Mouse (Mus musculus) myocyte (in vitro differentiated cells): ENCODE results near the gene Zfp442.
"Not testable (repeated sequence)": the region's sequence is repeated elsewhere in the genome, so short reads cannot be mapped to it uniquely, and the experiment has no call there.

Source experiments
- MAX ChIP-seq: IDR thresholded peaks from one replicate; pipeline ENCODE4 v1.6.1; 2011; ENCODE audit warnings: low read depth, mild to moderate bottlenecking, control low read depth
- MYOG ChIP-seq, 3 experiments: IDR thresholded peaks; one replicate each; pipeline ENCODE4 v1.6.1; 2011; ENCODE audit warnings: control low read depth in 2 of 3, low read depth in 2 of 3, mild to moderate bottlenecking in 2 of 3; ENCODE audit not compliant: insufficient read length in 2 of 3, control insufficient read depth in 1 of 3, insufficient read depth in 1 of 3
- POLR2A ChIP-seq: IDR thresholded peaks from one replicate; pipeline ENCODE4 v1.6.1; 2011; ENCODE audit warnings: low read depth, mild to moderate bottlenecking, control low read depth, moderate library complexity; ENCODE audit not compliant: insufficient read length

DNA sequence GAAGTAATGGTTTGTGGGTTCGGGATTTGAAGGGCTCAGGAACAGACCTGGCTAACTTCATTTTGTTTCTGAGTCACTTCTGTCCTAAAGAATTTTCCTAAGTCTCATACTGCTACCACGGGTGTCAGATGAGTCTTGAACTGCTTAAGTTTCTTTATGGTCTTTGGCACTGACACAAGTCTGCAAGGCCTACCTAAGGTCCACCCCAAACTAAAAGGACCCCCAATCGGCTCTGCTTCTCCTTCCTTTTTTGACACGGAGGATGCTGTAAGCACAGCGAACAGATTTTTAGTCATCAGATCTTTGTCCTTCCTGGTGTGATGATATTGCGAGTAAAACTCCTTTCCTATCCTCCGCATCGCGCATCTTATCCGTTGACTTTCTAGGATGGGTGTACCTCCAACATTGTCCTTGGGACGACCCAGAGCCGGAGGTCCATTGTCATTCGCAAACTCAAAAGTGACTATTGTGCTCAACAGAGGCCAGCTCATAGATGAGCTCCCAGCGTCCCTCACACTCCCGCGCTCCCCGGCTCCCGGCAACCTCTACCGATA lies 65.7 kb downstream of the Zfp442 start:
- not testable (repeated sequence) for TF ChIP-seq POLR2A; MYOG (IDR thresholded peaks at IDR 0.05; ENCODE audit: control insufficient read depth in 1 of 3, insufficient read depth in 1 of 3, insufficient read length in 2 of 3, low read depth in 2 of 3); MAX
